Mouse (Mus musculus): ENCODE measurements at regions not wholly inside any gene's neighbourhood (a gene's known extent, or its start where the extent isn't known, plus 50 kb on each side); places are given as distances from the start of the nearest gene placed in this dataset.
A peak's percentile ranks its signal among the peaks of the same experiment; 100 is the strongest.

DNA sequence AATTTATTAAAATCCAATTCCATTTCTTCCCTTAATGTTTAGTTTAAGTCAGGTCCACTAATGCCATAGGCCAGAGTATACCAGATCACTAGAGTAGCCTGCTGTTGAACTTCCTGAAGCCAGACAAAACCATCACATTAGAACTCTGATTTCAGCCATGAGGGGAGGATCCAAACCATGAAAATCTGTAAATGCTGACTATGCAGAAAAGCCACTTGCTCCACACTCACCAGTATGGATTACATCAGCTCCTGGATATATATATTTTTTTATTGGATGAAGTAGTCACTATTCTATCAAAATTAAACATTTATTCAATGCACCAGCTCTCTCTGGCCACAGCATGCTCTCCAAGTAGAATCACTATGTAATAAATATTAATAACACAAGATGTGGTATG, 202.8 kb upstream of the Nrp1 start:
- peak; percentile 18 for DNase-seq (ENCODE audit: low spot score)

- peak; percentile 82 for DNase-seq (ENCODE audit: low spot score)
These were observed 202.2 kb upstream of the Nrp1 start for GRCm38 (mm10) chr8:128156221-128156620.

DNA sequence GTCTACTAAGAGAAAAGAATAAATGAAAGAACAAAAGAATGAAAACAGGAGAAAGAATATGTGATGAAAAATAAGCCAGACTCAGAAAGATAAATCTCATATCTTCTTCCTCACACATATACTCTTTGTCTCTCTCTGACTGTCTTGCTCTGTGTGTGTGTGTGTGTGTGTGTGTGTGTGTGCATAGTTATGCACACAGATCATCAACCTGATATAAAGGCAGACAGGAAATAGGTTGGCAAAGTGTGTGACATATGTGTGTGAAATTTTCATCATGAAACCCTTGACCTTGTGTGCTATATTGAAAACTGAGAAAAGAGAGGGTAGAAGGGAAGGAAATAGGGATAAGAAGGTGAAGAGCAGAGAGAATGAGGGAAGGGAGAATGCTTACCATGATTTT, 195.5 kb upstream of the Nrp1 start:
- DNase-seq (ENCODE audit: low spot score), result no peak

DNA sequence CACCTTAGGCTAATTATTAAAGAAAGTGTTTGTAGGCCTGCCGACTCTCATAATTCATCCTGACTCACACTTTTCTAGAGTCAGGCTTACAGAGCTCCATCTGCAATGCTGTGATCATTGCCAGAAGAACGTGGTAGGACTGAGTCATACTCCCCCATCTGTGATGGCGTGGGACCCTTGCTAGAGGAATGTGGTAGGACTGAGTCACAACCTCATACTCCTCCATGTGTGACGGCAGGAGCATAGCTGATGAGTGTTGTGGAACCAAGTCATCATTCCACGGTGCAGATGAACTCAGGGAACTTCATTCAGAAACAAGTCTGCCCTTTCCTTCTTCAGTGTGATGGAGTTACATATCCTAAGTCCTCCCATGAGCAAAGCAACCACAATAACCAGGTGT, 193.4 kb upstream of the Nrp1 start:
- DNase-seq (ENCODE audit: low spot score), result no peak

- DNase-seq (ENCODE audit: low spot score), result no peak
These were observed 192.8 kb upstream of the Nrp1 start for GRCm38 (mm10) chr8:128165591-128165990.

DNA sequence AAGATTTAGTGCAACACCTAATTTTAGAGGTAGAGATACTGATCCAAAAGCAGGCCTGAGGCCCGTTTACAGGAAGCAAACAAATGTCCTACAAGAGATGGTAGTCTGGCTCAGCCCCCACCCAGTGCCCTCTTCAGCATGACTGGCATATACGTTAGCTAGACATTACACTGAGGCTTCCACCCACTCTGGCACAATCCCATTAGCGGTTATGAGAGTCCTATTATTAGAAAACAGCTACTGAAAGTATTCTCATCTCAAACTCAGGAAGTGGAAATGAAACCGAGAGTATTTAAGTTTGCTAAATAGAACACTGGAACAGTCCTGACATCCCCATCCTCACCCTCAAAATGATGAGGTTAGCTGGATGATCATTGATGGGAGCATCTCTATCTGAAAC, 192.3 kb upstream of the Nrp1 start:
- no peak for DNase-seq (ENCODE audit: low spot score)

GRCm38 (mm10) chr8:128168819-128169218, 189.6 kb upstream of the Nrp1 start:
- no peak for DNase-seq (ENCODE audit: low spot score)

DNA sequence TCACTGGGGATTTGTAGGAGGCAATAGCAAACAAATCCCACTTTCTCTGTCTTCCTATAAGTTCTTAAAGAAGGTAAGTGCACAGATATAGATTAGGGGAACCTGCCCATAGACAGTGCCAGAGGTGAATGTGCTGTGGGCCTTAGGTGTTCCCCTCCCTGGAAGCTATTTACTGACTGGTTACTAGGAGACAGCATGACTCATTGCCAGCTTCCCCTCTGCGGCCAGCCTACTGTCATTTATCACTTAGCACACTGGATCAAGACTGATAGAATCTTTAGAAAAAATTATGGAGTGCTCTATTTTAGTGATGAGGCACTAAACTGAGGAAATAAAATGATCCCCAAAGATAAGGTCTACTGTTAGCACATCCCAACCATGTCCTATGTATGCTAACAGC, 187.3 kb upstream of the Nrp1 start:
- DNase-seq (ENCODE audit: low spot score), result peak; percentile 76

GRCm38 (mm10) chr8:128180214-128180613, 178.2 kb upstream of the Nrp1 start:
- no peak for DNase-seq (ENCODE audit: low spot score)

- no peak for DNase-seq (ENCODE audit: low spot score)
These were observed 175.3 kb upstream of the Nrp1 start for GRCm38 (mm10) chr8:128183081-128183480.

DNA sequence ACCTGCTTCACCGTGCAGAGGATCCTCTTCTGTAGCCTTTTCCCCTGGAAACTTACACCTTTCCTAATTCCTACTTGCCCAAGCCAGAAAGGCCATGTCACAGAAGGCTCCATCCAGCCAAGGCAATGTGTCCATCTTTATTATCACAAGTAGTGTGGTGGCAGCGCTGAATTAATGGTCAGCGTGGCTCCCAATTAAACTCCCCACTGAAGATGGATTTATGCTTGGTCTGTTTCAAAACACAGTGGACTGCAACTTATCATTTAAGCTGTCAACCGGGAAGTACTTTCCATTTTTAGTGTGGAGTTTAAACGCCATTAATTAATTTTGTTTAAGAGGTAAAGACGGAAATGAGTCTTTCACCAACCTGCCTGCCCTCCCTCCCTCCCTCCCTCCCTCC, 170.1 kb upstream of the Nrp1 start:
- peak; percentile 62 for DNase-seq (ENCODE audit: low spot score)

GRCm38 (mm10) chr8:128193293-128193887, 165.0 kb upstream of the Nrp1 start:
- DNase-seq (ENCODE audit: low spot score), result no peak

- no peak for DNase-seq (ENCODE audit: low spot score)
These were observed 157.6 kb upstream of the Nrp1 start for GRCm38 (mm10) chr8:128200815-128201214.

DNA sequence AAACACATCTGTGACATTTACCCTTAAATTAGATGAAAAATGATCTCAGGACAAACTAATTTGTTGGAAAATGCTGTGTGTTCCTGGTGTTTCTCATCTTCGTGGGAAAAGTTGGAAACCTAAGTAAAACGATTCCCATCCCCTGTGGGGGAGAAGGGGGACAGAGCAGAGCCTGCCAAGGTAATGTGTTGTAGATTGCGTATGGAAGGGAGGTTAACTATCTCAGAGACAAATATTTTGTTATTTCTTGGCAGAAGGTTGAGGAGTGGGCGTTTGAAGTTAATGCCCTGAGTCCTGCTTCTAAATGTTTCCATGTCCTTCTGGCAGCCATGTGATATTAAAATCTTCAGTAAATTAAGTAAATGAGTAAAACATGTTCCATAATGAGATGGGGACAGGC, 156.8 kb upstream of the Nrp1 start:
- DNase-seq (ENCODE audit: low spot score), result no peak

- no peak for DNase-seq (ENCODE audit: low spot score)
These were observed 156.1 kb upstream of the Nrp1 start for GRCm38 (mm10) chr8:128202158-128202886.

GRCm38 (mm10) chr8:128204803-128205202, 153.6 kb upstream of the Nrp1 start:
- no peak for DNase-seq (ENCODE audit: low spot score)

- DNase-seq (ENCODE audit: low spot score), result no peak
These were observed 151.3 kb upstream of the Nrp1 start for GRCm38 (mm10) chr8:128207138-128207537.

DNA sequence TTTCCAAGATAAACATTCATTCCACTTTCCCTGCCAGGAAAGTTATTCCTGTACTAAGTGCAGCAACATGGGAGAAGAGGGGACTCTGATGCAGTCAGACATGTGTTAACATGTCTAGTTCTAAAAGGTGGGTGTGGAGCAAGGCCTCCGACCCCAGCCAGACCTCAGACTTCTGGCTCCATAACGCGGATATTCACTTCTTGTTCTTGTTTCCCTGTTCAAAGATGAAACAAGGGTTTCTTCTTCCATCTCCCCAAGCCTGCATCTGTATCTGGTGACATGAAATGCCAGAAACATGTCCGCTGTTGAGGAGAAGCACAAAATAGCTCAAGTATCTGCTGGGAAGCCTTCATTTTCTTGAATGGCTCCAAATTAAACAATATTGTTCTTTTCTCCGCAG, 147.6 kb upstream of the Nrp1 start:
- no peak for DNase-seq (ENCODE audit: low spot score)

- DNase-seq (ENCODE audit: low spot score), result no peak
These were observed 146.2 kb upstream of the Nrp1 start for GRCm38 (mm10) chr8:128212223-128212622.

GRCm38 (mm10) chr8:128214256-128214655, 144.1 kb upstream of the Nrp1 start:
- peak; percentile 46 for DNase-seq (ENCODE audit: low spot score)

DNA sequence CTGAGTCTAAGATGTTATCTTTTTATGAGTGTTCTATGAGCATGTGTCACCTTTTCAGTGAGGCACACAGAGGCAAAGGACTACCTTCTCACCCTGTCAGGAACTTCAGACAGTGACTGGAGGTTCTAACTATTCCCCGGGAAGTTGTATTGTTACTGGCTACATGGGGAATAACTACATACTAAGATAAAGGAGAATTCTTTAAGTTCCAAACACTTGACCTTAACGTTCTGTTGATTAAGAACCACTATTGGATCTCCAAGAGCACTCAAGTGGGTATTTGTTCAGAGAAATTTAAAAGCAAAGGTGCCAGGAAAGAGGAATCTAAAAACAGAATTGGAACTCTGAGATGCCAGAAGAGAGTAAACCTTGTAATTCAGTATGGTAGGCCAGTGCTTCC, 139.5 kb upstream of the Nrp1 start:
- no peak for DNase-seq (ENCODE audit: low spot score)

GRCm38 (mm10) chr8:128219539-128219938, 138.9 kb upstream of the Nrp1 start:
- DNase-seq (ENCODE audit: low spot score), result peak; percentile 41

- DNase-seq (ENCODE audit: low spot score), result no peak
These were observed 135.3 kb upstream of the Nrp1 start for GRCm38 (mm10) chr8:128223092-128223491.

GRCm38 (mm10) chr8:128223522-128223921, 134.9 kb upstream of the Nrp1 start:
- DNase-seq (ENCODE audit: low spot score), result peak; percentile 35

All from MN1 (cell line).